ENCODE assay signal across 30 mouse cellular contexts in genomic region chr9:122215118-122215517, GRCm38 (mm10).
"Had no signal": no experiment of that assay in that cellular context is flagged by ENCODE, and none has a peak within 500 bp of the region (broad histone marks: within the 10 kb centered on the region; RNA-seq: fewer than 3 reads in every experiment).

No protein-coding gene starts in this region.

- H3K27me3 ChIP-seq: heart, embryonic 12.5 days; heart, embryonic 13.5 days; heart, embryonic 15.5 days; hindbrain, embryonic 12.5 days; hindbrain, embryonic 13.5 days; hindbrain, embryonic 15.5 days; intestine, embryonic 15.5 days; kidney, embryonic 15.5 days had no signal

- H3K4me3 ChIP-seq: heart, embryonic 10.5 days; heart, embryonic 12.5 days; heart, embryonic 13.5 days; heart, embryonic 15.5 days; hindbrain, embryonic 10.5 days; hindbrain, embryonic 12.5 days; hindbrain, embryonic 13.5 days; hindbrain, embryonic 15.5 days; intestine, embryonic 15.5 days; kidney, embryonic 15.5 days; layer of hippocampus, adult 2 months; left cerebral cortex, adult 2 months had no signal

- H3K36me3 ChIP-seq: heart, embryonic 10.5 days; heart, embryonic 12.5 days; heart, embryonic 13.5 days; heart, embryonic 15.5 days; hindbrain, embryonic 10.5 days; hindbrain, embryonic 12.5 days; hindbrain, embryonic 13.5 days; hindbrain, embryonic 15.5 days; intestine, embryonic 15.5 days; kidney, embryonic 15.5 days had no signal

- H3K4me2 ChIP-seq: heart, embryonic 11.5 days; heart, embryonic 12.5 days; heart, embryonic 13.5 days; heart, embryonic 15.5 days; hindbrain, embryonic 12.5 days; hindbrain, embryonic 13.5 days; hindbrain, embryonic 14.5 days; hindbrain, embryonic 15.5 days; intestine, embryonic 15.5 days; kidney, embryonic 15.5 days had no signal

- DNase-seq: heart, postnatal 10 days; heart, postnatal 14 days; heart, postnatal 36 days; heart, postnatal 4 days; kidney, adult 11 months; kidney, adult 18-20 months; kidney, adult 2 months; kidney, adult 8-10 months; kidney, adult 9 months; kidney, postnatal 10 days; kidney, postnatal 14 days; kidney, postnatal 25 days; kidney, postnatal 36 days; kidney, postnatal 4 days; layer of hippocampus, adult 9-11 months; layer of hippocampus, postnatal 36 days had no signal
